Mouse (Mus musculus) brain, embryonic 14.5 days (tissue): ENCODE data around the gene Hvcn1. TPM values are rescaled to one million over a fixed set of nuclear protein-coding genes. Genes with fewer than 3 reads are reported as not detected.
A peak's percentile ranks its signal among the peaks of the same experiment; 100 is the strongest.

Experiments
- DNase-seq: peaks from one replicate; pipeline ENCODE4 v3.0.0-alpha.2; 2011; ENCODE audit warnings: low read depth
- CTCF ChIP-seq: fragments of 200-500 bp; IDR thresholded peaks from 2 replicates; pipeline ENCODE4 v1.5.1; 2012; ENCODE audit warnings: inconsistent platforms, mild to moderate bottlenecking, moderate library complexity, borderline replicate concordance; ENCODE audit not compliant: insufficient read depth, insufficient read length; ENCODE audit errors: extremely low read depth
- POLR2A ChIP-seq: fragments of 200-500 bp; IDR thresholded peaks from 2 replicates; pipeline ENCODE4 v1.6.1; 2012; ENCODE audit warnings: mild to moderate bottlenecking, inconsistent platforms, borderline replicate concordance; ENCODE audit not compliant: poor library complexity, insufficient read depth, insufficient read length, severe bottlenecking; ENCODE audit errors: extremely low read depth
- polyA plus RNA-seq: library from polyadenylated mRNA; depleted of rRNA; stranded (reverse); fragments of >200 nt; gene quantifications from 2 replicates; pipeline ENCODE4 v1.2.3, GENCODE M21; 2012

Hvcn1 gene
- polyA plus RNA-seq, 1 experiment = 2.3 TPM

GRCm38 (mm10) chr5:122263933-122264905, 57.6 kb downstream of the Hvcn1 start, which contains the start of gene Tctn1:
Gene Tctn1, minus strand, starts transcription at chr5:122264460.
- TF ChIP-seq POLR2A (peak; percentile 54; the same call in 1 of the 2 replicates), CTCF (no peak)
- DNase-seq = peak; percentile 98

DNA sequence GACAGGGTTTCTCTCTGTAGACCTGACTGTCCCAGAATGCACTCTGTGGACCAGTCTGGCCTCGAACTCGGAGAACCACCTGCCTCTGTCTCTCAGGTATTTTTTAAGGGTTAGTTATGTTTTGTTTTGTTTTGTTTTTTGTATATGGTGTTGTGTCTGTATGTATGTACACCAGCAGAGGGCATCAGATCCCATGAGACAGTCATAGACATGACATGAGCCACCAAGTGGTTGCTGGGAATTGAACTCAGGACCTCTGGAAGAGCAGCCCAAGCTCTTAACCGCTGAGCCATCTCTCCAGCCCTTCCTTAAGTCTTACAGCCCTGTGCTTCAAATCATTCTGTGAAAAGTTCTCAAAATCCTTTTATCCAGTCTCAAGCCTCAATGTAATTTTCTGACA, 58.6 kb downstream of the Hvcn1 start:
- DNase-seq = no peak
- TF ChIP-seq POLR2A (no peak), CTCF (peak; percentile 13; the same call in 1 of the 2 replicates)

GRCm38 (mm10) chr5:122265942-122266341, 59.3 kb downstream of the Hvcn1 start:
- DNase-seq = no peak
- TF ChIP-seq POLR2A (no peak), CTCF (no peak)

DNA sequence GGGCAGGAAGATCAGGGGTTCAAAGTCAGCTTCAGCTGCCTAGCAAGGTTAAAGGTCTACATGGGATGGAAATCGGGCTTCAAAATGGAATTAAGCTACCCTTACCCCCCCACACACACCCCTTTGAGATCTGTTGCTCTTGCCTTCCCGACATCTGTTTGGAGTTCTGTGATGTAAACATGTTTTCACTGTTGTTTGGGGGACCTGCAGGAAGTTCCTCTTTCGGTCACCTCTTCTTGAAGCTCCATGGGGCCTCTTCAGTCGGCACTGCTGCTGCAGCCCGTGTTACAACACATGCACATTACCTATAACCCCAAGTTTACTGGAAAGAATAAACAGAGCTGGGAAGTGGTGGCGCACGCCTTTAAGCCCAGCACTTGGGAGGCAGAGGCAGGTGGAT, 60.5 kb downstream of the Hvcn1 start:
- TF ChIP-seq CTCF (no peak), POLR2A (no peak)
- DNase-seq = no peak

DNA sequence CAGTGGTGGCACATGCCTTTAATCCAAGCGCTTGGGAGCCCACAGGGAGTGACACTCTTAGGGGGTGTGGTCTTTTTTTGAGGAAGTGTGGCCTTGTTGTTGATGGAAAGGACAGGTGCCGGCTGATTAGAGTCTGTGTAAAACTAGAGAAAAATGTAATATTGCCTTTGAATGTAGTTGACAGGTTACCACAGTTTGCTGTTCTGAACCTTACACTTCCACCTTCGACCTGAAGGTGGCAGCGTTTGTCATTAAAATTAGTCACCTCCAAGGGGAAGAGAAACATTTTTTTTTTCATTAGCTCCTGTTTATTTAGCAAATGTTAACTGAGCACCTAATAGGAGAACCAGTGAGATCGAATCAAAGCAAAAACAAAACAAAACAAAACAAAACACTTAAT, 61.3 kb downstream of the Hvcn1 start:
- peak; percentile 73 for DNase-seq
- TF ChIP-seq CTCF (peak; percentile 61; the same call in 1 of the 2 replicates), POLR2A (no peak)

- TF ChIP-seq POLR2A (no peak), CTCF (no peak)
- DNase-seq = no peak
These were observed 62.4 kb downstream of the Hvcn1 start for GRCm38 (mm10) chr5:122268858-122269604.

DNA sequence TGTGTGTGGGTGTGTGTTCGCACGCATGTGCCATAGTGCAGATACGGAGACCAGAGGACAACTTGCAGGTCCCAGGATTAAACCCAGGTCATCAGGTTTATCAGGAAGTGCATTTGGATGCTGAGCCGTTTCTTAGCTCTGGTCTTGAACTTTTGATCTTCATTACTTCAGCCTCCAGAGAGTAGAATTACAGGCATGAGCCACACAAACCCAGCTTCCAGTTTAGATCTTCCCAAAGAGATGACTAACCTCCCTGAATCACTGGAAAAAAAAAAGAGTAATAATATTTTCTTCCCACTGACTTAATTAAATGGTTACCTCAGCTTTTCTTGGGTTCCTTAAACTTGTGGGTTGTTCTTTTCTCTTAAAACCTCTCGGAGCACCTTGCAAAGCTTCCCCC, 66.2 kb downstream of the Hvcn1 start:
- no peak for DNase-seq
- TF ChIP-seq CTCF (no peak), POLR2A (no peak)

DNA sequence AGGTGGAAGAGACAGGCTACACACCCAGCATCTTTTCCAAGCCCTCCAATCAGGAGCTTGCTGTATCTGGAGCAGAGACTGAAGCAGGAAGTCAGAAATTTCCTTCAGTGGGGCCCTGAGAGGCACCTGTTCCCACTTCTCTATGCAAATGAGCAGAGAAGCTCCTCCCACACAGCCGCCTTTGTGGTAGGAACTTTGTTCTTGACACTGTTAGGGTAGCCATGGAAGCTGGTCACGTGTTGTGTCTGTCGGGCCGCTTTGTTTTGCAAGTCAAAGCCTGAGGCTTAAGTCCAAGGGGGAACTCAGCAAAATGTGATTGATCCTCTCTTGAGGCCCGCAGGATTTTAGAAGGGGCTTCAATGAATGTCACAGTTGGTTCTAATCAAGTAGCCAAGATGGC, 68.2 kb downstream of the Hvcn1 start:
- TF ChIP-seq POLR2A = no peak
- TF ChIP-seq CTCF = no peak
- peak; percentile 76 for DNase-seq

DNA sequence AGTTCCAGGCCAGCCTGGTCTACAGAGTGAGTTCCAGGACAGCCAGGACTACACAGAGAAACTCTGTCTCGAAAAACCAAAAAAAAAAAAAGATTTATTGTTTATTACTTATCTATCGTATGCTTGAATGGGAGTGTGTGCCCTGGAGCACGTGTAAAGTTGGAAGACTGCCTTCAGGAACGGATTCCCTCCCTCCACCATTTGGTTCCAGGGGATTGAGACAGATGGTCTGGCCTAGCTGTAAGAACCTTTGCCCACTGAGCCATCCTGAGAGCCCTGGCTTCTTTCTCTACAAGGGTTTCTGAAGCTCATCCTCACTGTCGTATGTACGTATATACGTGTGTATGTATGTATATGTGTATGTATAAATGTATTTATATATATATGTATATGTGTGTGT, 72.3 kb downstream of the Hvcn1 start:
- TF ChIP-seq CTCF = no peak
- no peak for TF ChIP-seq POLR2A
- no peak for DNase-seq

DNA sequence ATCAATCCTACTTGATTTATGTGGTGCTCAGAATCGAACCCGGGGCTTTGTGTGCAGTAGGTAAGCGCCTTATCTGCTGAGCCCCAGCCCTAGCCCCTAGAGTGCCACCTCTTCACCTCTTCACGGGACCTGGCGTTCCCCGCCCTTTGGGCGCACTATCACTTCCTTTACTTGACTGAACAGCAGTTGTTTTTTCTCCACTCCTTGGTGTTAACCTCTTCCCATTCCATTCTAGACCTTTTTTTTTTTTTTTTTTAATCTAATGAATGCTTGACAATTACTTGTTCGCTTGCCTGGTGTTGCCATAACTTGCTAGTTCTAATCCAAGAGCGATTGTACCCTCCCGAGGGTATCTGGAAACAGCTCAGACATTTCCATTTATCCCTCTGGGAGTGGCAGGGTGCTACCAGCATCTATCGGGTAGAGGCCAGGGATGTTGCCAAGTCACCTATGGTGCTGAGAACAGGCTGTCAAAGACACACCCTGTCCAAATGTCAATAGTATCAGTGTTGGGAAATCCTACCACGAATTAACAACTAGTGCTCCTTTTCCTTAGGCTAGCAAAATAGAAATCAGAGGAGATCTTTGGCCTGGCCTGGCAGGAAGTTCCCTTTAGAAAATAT, 73.3 kb downstream of the Hvcn1 start:
- TF ChIP-seq POLR2A (no peak), CTCF (no peak)
- no peak for DNase-seq

DNA sequence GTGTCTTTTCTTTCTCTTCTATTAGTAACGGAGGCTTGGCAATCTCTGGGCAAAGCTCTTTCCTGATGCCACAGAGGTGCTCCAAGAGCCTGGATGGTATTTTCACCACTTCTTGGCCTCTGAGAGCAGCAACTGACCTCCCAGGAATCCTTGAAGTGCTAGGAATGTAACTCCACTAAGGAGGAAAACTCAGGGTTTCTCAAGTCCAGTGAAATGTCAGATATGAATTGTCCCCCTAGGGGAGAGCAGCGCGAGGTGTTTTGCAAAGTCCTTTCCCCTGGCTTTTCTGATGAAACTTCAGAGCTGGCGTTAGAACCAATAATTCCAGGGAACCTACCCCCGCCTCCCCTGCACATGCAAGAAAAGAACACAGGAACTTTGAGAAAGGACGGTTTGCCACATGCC, 73.8 kb downstream of the Hvcn1 start:
- DNase-seq = no peak
- TF ChIP-seq CTCF = no peak
- no peak for TF ChIP-seq POLR2A
